In genomic region chr12:52473988-52474968, GRCm38 (mm10) we compare ENCODE assay signal across 8 mouse cellular contexts. TPM values are rescaled to one million over a fixed set of nuclear protein-coding genes. Genes with fewer than 3 reads are reported as not detected.
A peak's percentile ranks its signal among the peaks of the same experiment; 100 is the strongest.
DNase-seq lines count a peak whose midpoint lies in the region; ATAC-seq lines count a peak whose summit lies in the region.

No protein-coding gene starts in this region.

- no peaks in the 10 kb centered on the region for H3K36me3 ChIP-seq in heart, embryonic 16.5 days (ENCODE audit: control insufficient read depth, insufficient read depth)
- H3K36me3 ChIP-seq in hindbrain, embryonic 10.5 days, result no peaks in the 10 kb centered on the region

- no peak for DNase-seq in heart, adult 8-10 months (ENCODE audit: low spot score)
- DNase-seq in MEL-GATA-1-ER (ENCODE audit: extremely low read depth, low read depth), result peak; percentile 60
- DNase-seq in hindbrain, embryonic 10.5 days (ENCODE audit: low spot score), result no peak
- DNase-seq in testis, postnatal 10 days (ENCODE audit: low spot score), result no peak
- no peak for DNase-seq in spleen, adult 12 weeks (ENCODE audit: low spot score)
- no peak for DNase-seq in kidney, postnatal 25 days

- H3K27ac ChIP-seq in heart, embryonic 16.5 days (ENCODE audit: low read length), result no peak overlapping the region
- H3K27ac ChIP-seq in hindbrain, embryonic 10.5 days, result peak overlapping the region; percentile 67

- no peak overlapping the region for H3K9ac ChIP-seq in heart, embryonic 16.5 days (ENCODE audit: low read length)

- no peaks in the 10 kb centered on the region for H3K9me3 ChIP-seq in heart, embryonic 16.5 days (replicated peaks; ENCODE audit: control insufficient read depth, low read length)
- H3K9me3 ChIP-seq in hindbrain, embryonic 10.5 days, result no peaks in the 10 kb centered on the region

- WGBS in heart, embryonic 16.5 days, result 58% methylated on average over 18 of the region's 18 CpGs
- WGBS in hindbrain, embryonic 10.5 days, result 54% methylated on average over 18 of the region's 18 CpGs

- ATAC-seq in heart, embryonic 16.5 days (replicated peaks; ENCODE audit: extremely low read depth, insufficient read depth, low FRiP score), result no peak
- ATAC-seq in megakaryocyte, adult 5-6 weeks (ENCODE audit: poor library complexity, severe bottlenecking), result peak; percentile 40; the same call in 1 of the 2 replicates

- peak overlapping the region; percentile 34 for H3K4me2 ChIP-seq in heart, embryonic 16.5 days (ENCODE audit: low read depth, low read length)

- no peaks in the 10 kb centered on the region for H3K27me3 ChIP-seq in heart, embryonic 16.5 days (ENCODE audit: control insufficient read depth, insufficient read depth, low read length)
- no peaks in the 10 kb centered on the region for H3K27me3 ChIP-seq in hindbrain, embryonic 10.5 days (ENCODE audit: insufficient read depth, poor library complexity, severe bottlenecking)

- peaks cover under 1% of the 10 kb centered on the region; the same call in 1 of the 2 replicates for H3K4me1 ChIP-seq in heart, embryonic 16.5 days (ENCODE audit: control insufficient read depth, insufficient read depth, low read length)
- peaks cover 20% of the 10 kb centered on the region for H3K4me1 ChIP-seq in hindbrain, embryonic 10.5 days (replicated peaks)

- H3K4me3 ChIP-seq in heart, embryonic 16.5 days (ENCODE audit: low read length), result no peak overlapping the region; the same call in 1 of the 2 replicates
- H3K4me3 ChIP-seq in hindbrain, embryonic 10.5 days, result no peak overlapping the region

RNA-seq across cellular contexts. Expression of gene Arhgap5, which starts 29.5 kb away (rescaled TPM):
- polyA plus RNA-seq in heart, embryonic 16.5 days (2015; fragmentation: Nextera tagmentation; extraction: Ambion mirVana), result 29.4 and 32.7 TPM in 2 replicates
- 10 to 100 TPM; 69.3 to 74.4 (median 71.9) TPM for total RNA-seq in heart, adult 8-10 months (2022)
- polyA plus RNA-seq in hindbrain, embryonic 10.5 days (2016; fragmentation: Nextera tagmentation; extraction: Ambion mirVana), result 29.4 and 40.0 TPM in 2 replicates
- total RNA-seq in megakaryocyte, adult 5-6 weeks (2015), result 10.6 and 12.8 TPM in 2 replicates
- total RNA-seq in megakaryocyte, adult 5-6 weeks (2017), result 14.8 and 15.7 TPM in 2 replicates

Comparison
In these comparisons a context has a peak if more than half of its experiments do, and no peak if none do; other contexts are left out.
1. RNA of gene Arhgap5, which starts 29.5 kb away (total RNA-seq): 69.3 to 74.4 TPM in heart, adult 8-10 months; 10.6 to 15.7 TPM in megakaryocyte, adult 5-6 weeks; every median in the first group is over 4 times any median in the second.